Mouse (Mus musculus) G1E (cell line): ENCODE data around the gene Scn1b.

Source experiments
- CTCF ChIP-seq: IDR thresholded peaks from 2 replicates; pipeline ENCODE4 v1.5.1; 2012; ENCODE audit warnings: low read depth, low read length, inconsistent platforms, mixed read lengths
- GATA1 ChIP-seq: IDR thresholded peaks from 2 replicates; pipeline ENCODE4 v1.6.1; 2012; ENCODE audit warnings: borderline replicate concordance, low read length, inconsistent platforms, mixed read lengths
- POLR2AphosphoS5 ChIP-seq: IDR thresholded peaks from 2 replicates; pipeline ENCODE4 v1.6.1; 2012; ENCODE audit warnings: low read depth, low read length, inconsistent platforms; ENCODE audit not compliant: insufficient replicate concordance
- TAL1 ChIP-seq: conservative IDR thresholded peaks from 2 replicates; pipeline ENCODE4 v1.6.1; 2012; ENCODE audit warnings: low read depth, low read length, inconsistent platforms, mixed read lengths

GRCm38 (mm10) chr7:31135717-31136116 lies 8.9 kb upstream of the Scn1b start:
- TF ChIP-seq CTCF (no peak), GATA1 (no peak), POLR2AphosphoS5 (no peak), TAL1 (no peak)
